Mouse (Mus musculus) brain, embryonic 14.5 days (tissue): ENCODE results near the gene Sdccag8.

Source experiments
- CTCF ChIP-seq: fragments of 200-500 bp; IDR thresholded peaks from 2 replicates; pipeline ENCODE4 v1.5.1; 2012; ENCODE audit warnings: inconsistent platforms, mild to moderate bottlenecking, moderate library complexity, borderline replicate concordance; ENCODE audit not compliant: insufficient read depth, insufficient read length; ENCODE audit errors: extremely low read depth
- POLR2A ChIP-seq: fragments of 200-500 bp; IDR thresholded peaks from 2 replicates; pipeline ENCODE4 v1.6.1; 2012; ENCODE audit warnings: mild to moderate bottlenecking, inconsistent platforms, borderline replicate concordance; ENCODE audit not compliant: poor library complexity, insufficient read depth, insufficient read length, severe bottlenecking; ENCODE audit errors: extremely low read depth

DNA sequence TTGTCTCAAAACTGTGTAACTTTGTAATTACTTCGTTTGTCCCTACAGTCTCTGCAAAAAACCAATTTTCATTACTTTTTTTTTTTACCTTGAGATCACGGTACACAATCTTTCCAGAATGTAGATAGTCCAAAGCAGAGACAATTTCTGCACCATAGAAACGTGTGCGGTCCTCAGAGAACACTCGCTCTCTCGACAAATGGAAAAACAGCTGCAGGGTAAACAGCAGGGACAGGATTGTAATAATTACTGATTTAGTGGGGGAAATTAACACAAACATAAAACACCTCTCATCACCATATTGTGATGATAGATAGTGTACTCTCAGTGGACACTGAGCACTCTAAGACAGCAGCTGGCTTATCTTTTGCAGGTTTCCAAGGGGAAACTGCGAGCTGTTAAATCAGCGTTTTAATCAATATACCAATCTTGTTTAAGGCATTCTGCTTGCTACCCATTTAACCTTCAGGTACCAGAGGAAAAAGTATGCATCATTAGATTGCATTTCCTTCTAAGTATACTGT is 252.7 kb downstream of the Sdccag8 start:
- no peak for TF ChIP-seq POLR2A
- no peak for TF ChIP-seq CTCF
